Mouse (Mus musculus): ENCODE results near the gene Zfp853.

- TF ChIP-seq CTCF (IDR thresholded peaks at IDR 0.05; ENCODE audit: control insufficient read depth, insufficient read depth, insufficient replicate concordance, low read depth, low read length) (peak; percentile 62; the same call in 1 of the 2 replicates), POLR2A (IDR thresholded peaks at IDR 0.05; ENCODE audit: control insufficient read depth, low read depth, low read length) (no peak)
These were observed 1.4 kb upstream of the Zfp853 start for GRCm38 (mm10) chr5:143294862-143295261.

All from testis, adult 2 months (tissue).